Mouse (Mus musculus) C2C12 (cell line): ENCODE measurements at regions not wholly inside any gene's neighbourhood (a gene's known extent, or its start where the extent isn't known, plus 50 kb on each side); places are given as distances from the start of the nearest gene placed in this dataset.

Experiments
- H3K27me3 ChIP-seq: one replicate; pipeline ENCODE4 v1.6.1; 2011; ENCODE audit not compliant: control insufficient read depth, insufficient read depth, insufficient read length
- H3K36me3 ChIP-seq: one replicate; pipeline ENCODE4 v1.6.1; 2011; ENCODE audit not compliant: control insufficient read depth, insufficient read depth
- H3K4me3 ChIP-seq: one replicate; pipeline ENCODE4 v1.5.1; 2011; ENCODE audit warnings: mild to moderate bottlenecking, control low read depth; ENCODE audit not compliant: poor library complexity, insufficient read depth, severe bottlenecking
- H3K79me2 ChIP-seq: one replicate; pipeline ENCODE4 v1.6.1; 2011; ENCODE audit not compliant: control insufficient read depth, insufficient read depth
- H3K79me3 ChIP-seq: one replicate; pipeline ENCODE4 v1.6.1; 2011; ENCODE audit warnings: low read depth, control low read depth
- H3ac ChIP-seq: one replicate; pipeline ENCODE3; 2011; ENCODE audit warnings: low read depth; ENCODE audit not compliant: control insufficient read depth, insufficient read length
- CEBPB ChIP-seq: IDR thresholded peaks from one replicate; pipeline ENCODE4 v1.6.1; 2011; ENCODE audit warnings: low read depth, mild to moderate bottlenecking, control low read depth, moderate library complexity
- CTCF ChIP-seq: IDR thresholded peaks from one replicate; pipeline ENCODE4 v1.5.1; 2011; ENCODE audit not compliant: control insufficient read depth, insufficient read depth, insufficient read length
- FOSL1 ChIP-seq: IDR thresholded peaks from one replicate; pipeline ENCODE4 v1.8.0; 2011; ENCODE audit warnings: mild to moderate bottlenecking, low read length; ENCODE audit not compliant: poor library complexity, insufficient read depth, severe bottlenecking
- MAX ChIP-seq: IDR thresholded peaks from one replicate; pipeline ENCODE4 v1.6.1; 2011; ENCODE audit warnings: mild to moderate bottlenecking, control low read depth
- MYOD1 ChIP-seq: IDR thresholded peaks from one replicate; pipeline ENCODE4 v1.6.1; 2011; ENCODE audit warnings: low read depth; ENCODE audit not compliant: control insufficient read depth, insufficient read length
- MYOG ChIP-seq: IDR thresholded peaks from one replicate; pipeline ENCODE4 v1.6.1; 2011; ENCODE audit not compliant: control insufficient read depth, insufficient read length; ENCODE audit errors: extremely low read depth
- USF1 ChIP-seq: IDR thresholded peaks from one replicate; pipeline ENCODE4 v1.6.1; 2011; ENCODE audit warnings: low read depth, mild to moderate bottlenecking, control low read depth, moderate library complexity

GRCm38 (mm10) chr2:75756704-75757638 lies 52.5 kb upstream of the Nfe2l2 start:
- Histone ChIP-seq H3K27me3 (no peaks in the 10 kb centered on the region), H3ac (no peak overlapping the region), H3K36me3 (no peaks in the 10 kb centered on the region), H3K79me3 (no peaks in the 10 kb centered on the region), H3K79me2 (no peaks in the 10 kb centered on the region), H3K4me3 (no peak overlapping the region)
- no peak for TF ChIP-seq MYOG
- no peak for TF ChIP-seq CTCF
- TF ChIP-seq MAX, result no peak
- no peak for TF ChIP-seq CEBPB
- TF ChIP-seq MYOD1, result no peak
- TF ChIP-seq USF1, result no peak
- no peak for TF ChIP-seq FOSL1

GRCm38 (mm10) chr2:75754606-75755005 lies 50.2 kb upstream of the Nfe2l2 start:
- no peaks in the 10 kb centered on the region for H3K79me2 ChIP-seq

More at GRCm38 (mm10) chr2:75754606-75755005, 50.2 kb upstream of the Nfe2l2 start:
- Histone ChIP-seq H3K36me3 (no peaks in the 10 kb centered on the region), H3ac (no peak overlapping the region), H3K79me3 (no peaks in the 10 kb centered on the region), H3K4me3 (no peak overlapping the region), H3K27me3 (no peaks in the 10 kb centered on the region)
- TF ChIP-seq USF1 (no peak), CTCF (no peak), MYOG (no peak), FOSL1 (no peak), MAX (no peak), MYOD1 (no peak), CEBPB (no peak)
